Mouse (Mus musculus) liver, adult 2 months (tissue): ENCODE data around the gene Dclk2. TPM values are rescaled to one million over a fixed set of nuclear protein-coding genes. Genes with fewer than 3 reads are reported as not detected.

Experiments used
- DNase-seq: peaks from one replicate; pipeline ENCODE4 v3.0.0-alpha.2; 2011; ENCODE audit warnings: low read depth, low spot score; ENCODE audit errors: extremely low read depth
- H3K27ac ChIP-seq: fragments of 200-500 bp; replicated peaks from 2 replicates; pipeline ENCODE4 v1.5.1; 2012; ENCODE audit warnings: low read depth, mild to moderate bottlenecking, control low read depth, inconsistent platforms, low read length; ENCODE audit not compliant: insufficient read depth
- H3K27me3 ChIP-seq: fragments of 200-500 bp; 2 replicates; pipeline ENCODE4 v1.6.1; 2012; ENCODE audit warnings: mild to moderate bottlenecking, moderate library complexity, low read length, inconsistent platforms; ENCODE audit not compliant: control insufficient read depth, insufficient read depth
- H3K36me3 ChIP-seq: fragments of 200-500 bp; 2 replicates; pipeline ENCODE4 v1.6.1; 2012; ENCODE audit warnings: low read length, inconsistent platforms; ENCODE audit not compliant: control insufficient read depth, insufficient read depth
- H3K4me1 ChIP-seq: fragments of 200-500 bp; 2 replicates; pipeline ENCODE4 v1.6.1; 2011; ENCODE audit warnings: low read length; ENCODE audit not compliant: control insufficient read depth, insufficient read depth
- H3K4me3 ChIP-seq: fragments of 200-500 bp; 2 replicates; pipeline ENCODE4 v1.5.1; 2011; ENCODE audit warnings: low read depth, mild to moderate bottlenecking, control low read depth, low read length, moderate library complexity; ENCODE audit not compliant: insufficient read depth
- H3K79me2 ChIP-seq: fragments of 200-500 bp; 2 replicates; pipeline ENCODE4 v1.6.1; 2012; ENCODE audit warnings: inconsistent platforms, mild to moderate bottlenecking, low read length, moderate library complexity; ENCODE audit not compliant: control insufficient read depth, insufficient read depth
- H3K9ac ChIP-seq: fragments of 200-500 bp; 2 replicates; pipeline ENCODE4 v1.6.1; 2012; ENCODE audit warnings: low read depth, mild to moderate bottlenecking, control low read depth, inconsistent platforms, low read length
- CTCF ChIP-seq: fragments of 200-500 bp; IDR thresholded peaks from 2 replicates; pipeline ENCODE4 v1.5.1; 2011; ENCODE audit warnings: low read depth, low read length, control low read depth
- POLR2A ChIP-seq: fragments of 200-500 bp; IDR thresholded peaks from 2 replicates; pipeline ENCODE4 v1.6.1; 2011; ENCODE audit warnings: low read length, control low read depth; ENCODE audit not compliant: insufficient read depth; ENCODE audit errors: extremely low read depth
- WGBS: fragments of 180-500 bp; shearing (Covaris S2); methylation state at CpG from one replicate; pipeline ENCODE4 v1.1.7; 2018; 5-methylcytosine and 5-hydroxymethylcytosine counted together
- polyA plus RNA-seq: library from polyadenylated mRNA; depleted of rRNA; stranded (reverse); fragments of >200 nt; gene quantifications from 2 replicates; pipeline ENCODE4 v1.2.3, GENCODE M21; 2012
- total RNA-seq: library from RNA; depleted of rRNA; stranded (reverse); fragments of >200 nt; gene quantifications from 2 replicates; pipeline ENCODE4 v1.2.3, GENCODE M21; 2014

Dclk2 gene
- total and polyA plus RNA-seq, 2 experiments, result 0.28 to 0.87 TPM

DNA sequence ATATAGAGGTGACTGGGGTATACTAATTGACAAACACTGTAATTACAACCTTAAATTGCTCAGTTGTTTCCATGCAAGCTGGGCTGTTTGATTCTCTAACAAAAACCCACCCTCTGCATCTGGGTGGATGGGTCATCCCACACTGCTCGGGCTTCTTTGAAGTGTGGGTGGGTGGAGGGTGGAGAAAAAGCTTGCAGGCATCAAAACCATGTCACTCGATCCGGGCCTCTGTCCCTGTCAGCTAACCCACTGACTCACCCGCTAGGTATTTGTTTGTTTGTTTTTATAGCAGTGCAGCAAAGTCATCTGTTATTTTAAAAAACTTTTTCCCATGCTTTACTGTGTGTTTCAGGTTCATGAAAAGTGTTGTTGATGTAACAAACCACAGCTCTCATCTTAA lies 34.7 kb upstream of the Dclk2 start:
- 47% methylated on average over 4 of the region's 4 CpGs for WGBS
- H3K27me3 ChIP-seq, result no peaks in the 10 kb centered on the region
- no peak for TF ChIP-seq CTCF
- TF ChIP-seq POLR2A, result no peak

GRCm38 (mm10) chr3:86954521-86954920 lies 33.9 kb upstream of the Dclk2 start:
- Histone ChIP-seq H3K9ac (no peak overlapping the region), H3K4me3 (no peak overlapping the region), H3K27me3 (no peaks in the 10 kb centered on the region), H3K79me2 (no peaks in the 10 kb centered on the region), H3K36me3 (no peaks in the 10 kb centered on the region), H3K27ac (no peak overlapping the region), H3K4me1 (no peaks in the 10 kb centered on the region)
- TF ChIP-seq POLR2A (no peak), CTCF (no peak)
- peak; percentile 59 for DNase-seq
- WGBS, result 4% methylated on average over 1 of the region's 1 CpGs

More for the DNA sequence above, 34.7 kb upstream of the Dclk2 start:
- H3K79me2 ChIP-seq, result no peaks in the 10 kb centered on the region
- DNase-seq, result no peak
- no peak overlapping the region for H3K27ac ChIP-seq
- no peak overlapping the region for H3K9ac ChIP-seq
- no peaks in the 10 kb centered on the region for H3K4me1 ChIP-seq
- no peak overlapping the region for H3K4me3 ChIP-seq
- no peaks in the 10 kb centered on the region for H3K36me3 ChIP-seq

DNA sequence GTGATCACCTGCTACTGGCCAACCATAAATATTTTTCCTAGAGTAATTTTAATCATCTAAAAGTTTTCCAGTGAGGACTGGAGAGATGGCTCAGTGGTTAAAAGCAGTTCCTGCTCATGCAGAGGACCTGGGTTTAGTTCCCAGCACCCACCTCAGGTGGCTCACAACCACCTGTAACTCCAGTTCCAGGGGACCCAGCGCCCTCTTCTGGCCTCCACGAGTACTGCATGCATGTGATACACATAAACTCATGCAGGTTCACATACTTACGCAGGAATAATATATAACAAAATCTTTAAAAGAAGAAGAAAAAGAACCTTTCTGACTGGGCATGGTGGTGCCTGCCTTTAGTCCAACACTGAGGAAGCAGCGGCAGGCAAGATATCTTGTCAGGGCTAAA lies 33.2 kb upstream of the Dclk2 start:
- Histone ChIP-seq H3K79me2 (no peaks in the 10 kb centered on the region), H3K4me3 (no peak overlapping the region), H3K27ac (no peak overlapping the region), H3K27me3 (no peaks in the 10 kb centered on the region), H3K4me1 (no peaks in the 10 kb centered on the region), H3K36me3 (no peaks in the 10 kb centered on the region), H3K9ac (no peak overlapping the region)
- DNase-seq, result no peak
- TF ChIP-seq POLR2A, result no peak
- TF ChIP-seq CTCF, result peak; percentile 29; the same call in 1 of the 2 replicates
- 86% methylated on average over 4 of the region's 4 CpGs for WGBS

- Histone ChIP-seq H3K36me3 (no peaks in the 10 kb centered on the region), H3K27me3 (no peaks in the 10 kb centered on the region), H3K4me1 (no peaks in the 10 kb centered on the region), H3K79me2 (no peaks in the 10 kb centered on the region), H3K4me3 (no peak overlapping the region), H3K27ac (no peak overlapping the region), H3K9ac (no peak overlapping the region)
- 51% methylated on average over 2 of the region's 2 CpGs for WGBS
- no peak for DNase-seq
- no peak for TF ChIP-seq CTCF
- no peak for TF ChIP-seq POLR2A
These were observed 30.0 kb upstream of the Dclk2 start for GRCm38 (mm10) chr3:86950652-86951051.

DNA sequence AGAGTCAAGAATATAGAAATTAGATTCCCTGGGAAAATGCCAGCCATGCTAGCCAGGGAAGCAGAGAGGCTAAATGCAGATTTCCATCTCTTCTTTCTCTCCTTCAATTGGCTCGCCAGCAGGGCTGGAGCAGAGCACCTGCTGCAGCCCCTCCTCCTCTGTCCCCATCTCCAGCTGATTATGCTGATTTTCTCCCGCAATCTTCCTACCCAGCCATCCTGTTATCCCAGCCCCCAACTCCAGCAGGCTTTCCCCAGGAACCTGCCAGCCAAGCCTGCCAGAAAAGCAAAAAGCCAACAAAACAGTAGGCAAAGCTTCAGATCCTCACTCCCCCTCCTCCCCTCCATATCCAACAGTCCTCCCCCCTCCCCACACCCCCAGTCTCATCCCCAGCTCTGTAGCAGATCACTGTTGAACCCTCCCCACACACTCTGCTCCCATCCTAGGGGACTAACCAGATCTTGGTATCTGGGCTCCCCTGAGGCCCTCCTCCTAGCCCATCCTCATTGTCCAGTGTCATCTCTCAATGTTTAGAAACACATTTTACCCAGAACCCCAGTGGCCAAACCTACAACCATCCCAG lies 15.7 kb upstream of the Dclk2 start:
- DNase-seq, result no peak
- WGBS, result 58% methylated on average over 2 of the region's 2 CpGs
- TF ChIP-seq CTCF (no peak), POLR2A (no peak)
- Histone ChIP-seq H3K36me3 (no peaks in the 10 kb centered on the region), H3K4me3 (no peak overlapping the region), H3K27me3 (no peaks in the 10 kb centered on the region), H3K79me2 (no peaks in the 10 kb centered on the region), H3K27ac (no peak overlapping the region), H3K9ac (no peak overlapping the region), H3K4me1 (no peaks in the 10 kb centered on the region)

DNA sequence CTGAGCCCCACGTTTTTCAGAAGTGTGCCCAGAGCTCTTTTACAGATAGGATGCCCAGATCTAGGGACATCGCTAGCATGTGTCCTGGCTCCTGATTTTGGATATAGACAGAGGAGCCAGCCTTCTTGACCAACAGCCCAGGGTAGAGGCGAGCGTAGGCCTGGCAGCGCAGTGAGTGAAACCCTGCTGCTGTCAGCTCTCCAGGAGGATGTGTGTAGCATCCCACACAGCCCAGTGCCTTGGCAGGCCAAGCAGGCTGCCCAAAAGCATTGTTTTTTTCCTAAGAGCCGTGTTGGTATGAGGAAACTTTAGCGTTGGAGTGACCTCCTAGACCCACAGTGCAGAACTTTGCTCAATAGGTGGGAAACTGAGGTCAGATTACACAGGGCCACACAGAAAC lies 12.8 kb upstream of the Dclk2 start:
- Histone ChIP-seq H3K27ac (no peak overlapping the region), H3K27me3 (no peaks in the 10 kb centered on the region), H3K9ac (no peak overlapping the region), H3K4me1 (no peaks in the 10 kb centered on the region), H3K79me2 (no peaks in the 10 kb centered on the region), H3K36me3 (no peaks in the 10 kb centered on the region), H3K4me3 (no peak overlapping the region)
- no peak for DNase-seq
- TF ChIP-seq POLR2A, result no peak
- TF ChIP-seq CTCF, result no peak
- 81% methylated on average over 7 of the region's 7 CpGs for WGBS
